Mouse (Mus musculus) hematopoietic stem cell, adult 5-6 weeks (primary cell): Measurements from ENCODE around the gene Jade2. TPM values are rescaled to one million over a fixed set of nuclear protein-coding genes. Genes with fewer than 3 reads are reported as not detected.

Source experiments
- ATAC-seq, 2 experiments: fragments of 125-278 bp in 1 of 2; replicated peaks in 1 of 2; 2 replicates each; pipeline ENCODE4 v1.8.0; 2016 to 2017; ENCODE audit warnings: inconsistent platforms in 2 of 2, mild to moderate bottlenecking in 2 of 2, moderate number of reproducible peaks in 2 of 2, low read depth in 1 of 2, moderate TSS enrichment in 1 of 2; ENCODE audit not compliant: low FRiP score in 2 of 2, poor library complexity in 2 of 2, severe bottlenecking in 2 of 2, insufficient read depth in 1 of 2, low TSS enrichment in 1 of 2
- total RNA-seq: library from RNA; stranded (forward); fragments of 172-1452, 232-1000 nt; gene quantifications from 2 replicates; pipeline ENCODE4 v1.2.3, GENCODE M21; 2017

Jade2 gene
- total RNA-seq, 1 experiment from 2014 or later, result 17.0 TPM

GRCm38 (mm10) chr11:51767579-51768220, 89.8 kb downstream of the Jade2 start:
- no peak for ATAC-seq

- no peak for ATAC-seq
These were observed 92.6 kb downstream of the Jade2 start for GRCm38 (mm10) chr11:51764816-51765215.

GRCm38 (mm10) chr11:51763955-51764354, 93.5 kb downstream of the Jade2 start:
- ATAC-seq, result 0 out of 4 replicates have a peak, but pooled peaks of 1 of the 2 experiments have one; percentile 10

Other genes with a start within 250 kb of the Jade2 start
- gene Nhp2, start 237.9 kb downstream of the Jade2 start, total RNA-seq, result 64.8 and 83.2 TPM in 2 replicates
- gene Rmnd5b, start 221.8 kb downstream of the Jade2 start, total RNA-seq, result 15.6 and 27.8 TPM in 2 replicates
- gene N4bp3, start 206.8 kb downstream of the Jade2 start, total RNA-seq, result 5.7 and 8.4 TPM in 2 replicates
- 0.25 TPM in 1 of 2 replicates, not detected in the other for gene D930048N14Rik, start 206.7 kb downstream of the Jade2 start, total RNA-seq
- gene 0610009B22Rik, start 168.8 kb downstream of the Jade2 start, total RNA-seq, result 18.0 and 18.5 TPM in 2 replicates
- 7.1 and 8.4 TPM in 2 replicates for gene Sec24a, start 94.0 kb downstream of the Jade2 start, total RNA-seq
- 35.1 and 50.3 TPM in 2 replicates for gene Sar1b, start 94.0 kb downstream of the Jade2 start, total RNA-seq
- 47.6 and 63.6 TPM in 2 replicates for gene Cdkn2aipnl, start 110.0 kb upstream of the Jade2 start, total RNA-seq
- 136 and 151 TPM in 2 replicates for gene Ube2b, start 143.1 kb upstream of the Jade2 start, total RNA-seq
- gene Cdkl3, start 146.6 kb upstream of the Jade2 start, total RNA-seq, result 7.8 and 12.5 TPM in 2 replicates
- 119 and 138 TPM in 2 replicates for gene Ppp2ca, start 241.0 kb upstream of the Jade2 start, total RNA-seq